Mouse (Mus musculus): ENCODE data around the gene Stxbp6. TPM values are rescaled to one million over a fixed set of nuclear protein-coding genes. Genes with fewer than 3 reads are reported as not detected.
"Not testable (repeated sequence)": the region's sequence is repeated elsewhere in the genome, so short reads cannot be mapped to it uniquely, and the experiment has no call there.

Gene Stxbp6
- polyA plus RNA-seq, 1 experiment: 0.08 TPM

- no peaks in the 10 kb centered on the region for H3K36me3 ChIP-seq (ENCODE audit: control insufficient read depth, insufficient read depth)
- H3ac ChIP-seq (ENCODE audit: control insufficient read depth, insufficient read length, low read depth): no peak overlapping the region
- no peaks in the 10 kb centered on the region for H3K79me3 ChIP-seq (ENCODE audit: low read depth)
- no peak for TF ChIP-seq CTCF (IDR thresholded peaks at IDR 0.05; ENCODE audit: control insufficient read depth, insufficient read depth, insufficient read length)
- no peak for TF ChIP-seq MAX (IDR thresholded peaks at IDR 0.05)
- no peak for TF ChIP-seq MYOG (IDR thresholded peaks at IDR 0.05; ENCODE audit: control insufficient read depth, extremely low read depth, insufficient read length)
- no peak for TF ChIP-seq FOSL1 (IDR thresholded peaks at IDR 0.05; ENCODE audit: insufficient read depth, low read length, poor library complexity, severe bottlenecking)
- no peak for TF ChIP-seq MYOD1 (IDR thresholded peaks at IDR 0.05; ENCODE audit: control insufficient read depth, insufficient read length, low read depth)
- no peak for TF ChIP-seq USF1 (IDR thresholded peaks at IDR 0.05; ENCODE audit: low read depth)
- TF ChIP-seq CEBPB (IDR thresholded peaks at IDR 0.05; ENCODE audit: low read depth): no peak
- no peaks in the 10 kb centered on the region for H3K27me3 ChIP-seq (ENCODE audit: control insufficient read depth, insufficient read depth, insufficient read length)
- H3K79me2 ChIP-seq (ENCODE audit: control insufficient read depth, insufficient read depth): no peaks in the 10 kb centered on the region
- H3K4me3 ChIP-seq (ENCODE audit: insufficient read depth, poor library complexity, severe bottlenecking): no peak overlapping the region
Measured at GRCm38 (mm10) chr12:45053319-45053718, 21.2 kb downstream of the Stxbp6 start.

- H3K79me3 ChIP-seq (ENCODE audit: low read depth): no peaks in the 10 kb centered on the region
- no peaks in the 10 kb centered on the region for H3K79me2 ChIP-seq (ENCODE audit: control insufficient read depth, insufficient read depth)
- no peak overlapping the region for H3K4me3 ChIP-seq (ENCODE audit: insufficient read depth, poor library complexity, severe bottlenecking)
- H3ac ChIP-seq (ENCODE audit: control insufficient read depth, insufficient read length, low read depth): no peak overlapping the region
- no peaks in the 10 kb centered on the region for H3K36me3 ChIP-seq (ENCODE audit: control insufficient read depth, insufficient read depth)
- no peak for TF ChIP-seq FOSL1 (IDR thresholded peaks at IDR 0.05; ENCODE audit: insufficient read depth, low read length, poor library complexity, severe bottlenecking)
- TF ChIP-seq MYOD1 (IDR thresholded peaks at IDR 0.05; ENCODE audit: control insufficient read depth, insufficient read length, low read depth): no peak
- no peak for TF ChIP-seq CTCF (IDR thresholded peaks at IDR 0.05; ENCODE audit: control insufficient read depth, insufficient read depth, insufficient read length)
- no peak for TF ChIP-seq USF1 (IDR thresholded peaks at IDR 0.05; ENCODE audit: low read depth)
- TF ChIP-seq CEBPB (IDR thresholded peaks at IDR 0.05; ENCODE audit: low read depth): no peak
- no peak for TF ChIP-seq MYOG (IDR thresholded peaks at IDR 0.05; ENCODE audit: control insufficient read depth, extremely low read depth, insufficient read length)
- TF ChIP-seq MAX (IDR thresholded peaks at IDR 0.05): no peak
- no peaks in the 10 kb centered on the region for H3K27me3 ChIP-seq (ENCODE audit: control insufficient read depth, insufficient read depth, insufficient read length)
Measured at GRCm38 (mm10) chr12:45052860-45053259, 21.6 kb downstream of the Stxbp6 start.

- TF ChIP-seq USF1 (IDR thresholded peaks at IDR 0.05; ENCODE audit: low read depth): no peak
- TF ChIP-seq MYOD1 (IDR thresholded peaks at IDR 0.05; ENCODE audit: control insufficient read depth, insufficient read length, low read depth): no peak
- TF ChIP-seq CTCF (IDR thresholded peaks at IDR 0.05; ENCODE audit: control insufficient read depth, insufficient read depth, insufficient read length): no peak
- no peak for TF ChIP-seq FOSL1 (IDR thresholded peaks at IDR 0.05; ENCODE audit: insufficient read depth, low read length, poor library complexity, severe bottlenecking)
- TF ChIP-seq MYOG (IDR thresholded peaks at IDR 0.05; ENCODE audit: control insufficient read depth, extremely low read depth, insufficient read length): no peak
- TF ChIP-seq CEBPB (IDR thresholded peaks at IDR 0.05; ENCODE audit: low read depth): no peak
- TF ChIP-seq MAX (IDR thresholded peaks at IDR 0.05): no peak
- Histone ChIP-seq H3K79me3 (ENCODE audit: low read depth) (no peaks in the 10 kb centered on the region), H3K79me2 (ENCODE audit: control insufficient read depth, insufficient read depth) (no peaks in the 10 kb centered on the region), H3K4me3 (ENCODE audit: insufficient read depth, poor library complexity, severe bottlenecking) (no peak overlapping the region), H3K27me3 (ENCODE audit: control insufficient read depth, insufficient read depth, insufficient read length) (no peaks in the 10 kb centered on the region), H3K36me3 (ENCODE audit: control insufficient read depth, insufficient read depth) (no peaks in the 10 kb centered on the region), H3ac (ENCODE audit: control insufficient read depth, insufficient read length, low read depth) (no peak overlapping the region)
Measured at GRCm38 (mm10) chr12:45049894-45050293, 24.6 kb downstream of the Stxbp6 start.

- not testable (repeated sequence) for H3ac ChIP-seq (ENCODE audit: control insufficient read depth, insufficient read length, low read depth); H3K36me3 ChIP-seq (ENCODE audit: control insufficient read depth, insufficient read depth); H3K27me3 ChIP-seq (ENCODE audit: control insufficient read depth, insufficient read depth, insufficient read length); H3K79me3 ChIP-seq (ENCODE audit: low read depth); H3K79me2 ChIP-seq (ENCODE audit: control insufficient read depth, insufficient read depth); H3K4me3 ChIP-seq (ENCODE audit: insufficient read depth, poor library complexity, severe bottlenecking)
Measured at GRCm38 (mm10) chr12:45047711-45048110, 26.8 kb downstream of the Stxbp6 start.

- Histone ChIP-seq H3K79me3 (ENCODE audit: low read depth) (no peaks in the 10 kb centered on the region), H3ac (ENCODE audit: control insufficient read depth, insufficient read length, low read depth) (no peak overlapping the region), H3K27me3 (ENCODE audit: control insufficient read depth, insufficient read depth, insufficient read length) (no peaks in the 10 kb centered on the region), H3K4me3 (ENCODE audit: insufficient read depth, poor library complexity, severe bottlenecking) (no peak overlapping the region), H3K79me2 (ENCODE audit: control insufficient read depth, insufficient read depth) (no peaks in the 10 kb centered on the region), H3K36me3 (ENCODE audit: control insufficient read depth, insufficient read depth) (no peaks in the 10 kb centered on the region)
- no peak for TF ChIP-seq MAX (IDR thresholded peaks at IDR 0.05)
- no peak for TF ChIP-seq CTCF (IDR thresholded peaks at IDR 0.05; ENCODE audit: control insufficient read depth, insufficient read depth, insufficient read length)
- TF ChIP-seq FOSL1 (IDR thresholded peaks at IDR 0.05; ENCODE audit: insufficient read depth, low read length, poor library complexity, severe bottlenecking): no peak
- no peak for TF ChIP-seq CEBPB (IDR thresholded peaks at IDR 0.05; ENCODE audit: low read depth)
- no peak for TF ChIP-seq MYOD1 (IDR thresholded peaks at IDR 0.05; ENCODE audit: control insufficient read depth, insufficient read length, low read depth)
- TF ChIP-seq USF1 (IDR thresholded peaks at IDR 0.05; ENCODE audit: low read depth): no peak
- TF ChIP-seq MYOG (IDR thresholded peaks at IDR 0.05; ENCODE audit: control insufficient read depth, extremely low read depth, insufficient read length): no peak
Measured at GRCm38 (mm10) chr12:45047172-45047571, 27.3 kb downstream of the Stxbp6 start.

- Histone ChIP-seq H3K36me3 (ENCODE audit: control insufficient read depth, insufficient read depth) (no peaks in the 10 kb centered on the region), H3K27me3 (ENCODE audit: control insufficient read depth, insufficient read depth, insufficient read length) (no peaks in the 10 kb centered on the region), H3K4me3 (ENCODE audit: insufficient read depth, poor library complexity, severe bottlenecking) (no peak overlapping the region), H3K79me3 (ENCODE audit: low read depth) (no peaks in the 10 kb centered on the region), H3K79me2 (ENCODE audit: control insufficient read depth, insufficient read depth) (no peaks in the 10 kb centered on the region), H3ac (ENCODE audit: control insufficient read depth, insufficient read length, low read depth) (no peak overlapping the region)
- TF ChIP-seq MYOG (IDR thresholded peaks at IDR 0.05; ENCODE audit: control insufficient read depth, extremely low read depth, insufficient read length) (no peak), FOSL1 (IDR thresholded peaks at IDR 0.05; ENCODE audit: insufficient read depth, low read length, poor library complexity, severe bottlenecking) (no peak), MYOD1 (IDR thresholded peaks at IDR 0.05; ENCODE audit: control insufficient read depth, insufficient read length, low read depth) (no peak), CEBPB (IDR thresholded peaks at IDR 0.05; ENCODE audit: low read depth) (no peak), MAX (IDR thresholded peaks at IDR 0.05) (no peak), CTCF (IDR thresholded peaks at IDR 0.05; ENCODE audit: control insufficient read depth, insufficient read depth, insufficient read length) (no peak), USF1 (IDR thresholded peaks at IDR 0.05; ENCODE audit: low read depth) (no peak)
Measured at GRCm38 (mm10) chr12:45044581-45044980, 29.9 kb downstream of the Stxbp6 start.
